Mouse (Mus musculus) lung, postnatal 0 days (tissue): ENCODE measurements at regions not wholly inside any gene's neighbourhood (a gene's known extent, or its start where the extent isn't known, plus 50 kb on each side); places are given as distances from the start of the nearest gene placed in this dataset.

ENCODE experiments used
- ATAC-seq: fragments of 200-750 bp; cut with Nextera tagmentation; 2 replicates; pipeline ENCODE4 v1.8.0; 2017; ENCODE audit warnings: moderate library complexity
- DNase-seq: peaks from one replicate; pipeline ENCODE4 v3.0.0-alpha.2; 2016; ENCODE audit warnings: low spot score
- H3K27ac ChIP-seq: fragments of 300-500 bp; sonication (generic); 2 replicates; pipeline ENCODE4 v1.5.1; 2014; ENCODE audit warnings: antibody characterized with exemption, mild to moderate bottlenecking, low read length, mixed read lengths
- H3K27me3 ChIP-seq: fragments of 300-500 bp; sonication (generic); replicated peaks from 2 replicates; pipeline ENCODE4 v1.6.1; 2014; ENCODE audit warnings: low read length, mixed read lengths; ENCODE audit not compliant: insufficient read depth
- H3K36me3 ChIP-seq: fragments of 300-500 bp; sonication (generic); 2 replicates; pipeline ENCODE4 v1.6.1; 2014; ENCODE audit warnings: low read length, mixed read lengths; ENCODE audit not compliant: insufficient read depth
- H3K4me1 ChIP-seq: fragments of 300-500 bp; sonication (generic); 2 replicates; pipeline ENCODE4 v1.6.1; 2014; ENCODE audit warnings: antibody characterized with exemption, low read depth, low read length, mixed read lengths; ENCODE audit not compliant: insufficient read depth
- H3K4me2 ChIP-seq: fragments of 300-500 bp; sonication (generic); replicated peaks from 2 replicates; pipeline ENCODE4 v1.6.1; 2014; ENCODE audit warnings: low read depth, mild to moderate bottlenecking, low read length, moderate library complexity, mixed read lengths
- H3K4me3 ChIP-seq: fragments of 300-500 bp; sonication (generic); 2 replicates; pipeline ENCODE4 v1.5.1; 2014; ENCODE audit warnings: low read depth, low read length
- H3K9ac ChIP-seq: fragments of 300-500 bp; sonication (generic); replicated peaks from 2 replicates; pipeline ENCODE4 v1.6.1; 2014; ENCODE audit warnings: low read depth, mild to moderate bottlenecking
- H3K9me3 ChIP-seq: fragments of 300-500 bp; sonication (generic); 2 replicates; pipeline ENCODE4 v1.6.1; 2016; ENCODE audit warnings: low read length, mixed read lengths
- CTCF ChIP-seq: IDR thresholded peaks from 2 replicates; pipeline ENCODE4 v1.5.1; 2016; ENCODE audit warnings: antibody characterized with exemption, mild to moderate bottlenecking
- EP300 ChIP-seq: IDR thresholded peaks from 2 replicates; pipeline ENCODE4 v1.6.1; 2016; ENCODE audit warnings: antibody characterized with exemption, mild to moderate bottlenecking, control low read depth
- WGBS: fragments of 180-500 bp; shearing (Covaris S2); extraction: QIAGEN DNeasy Blood & Tissue Kit; methylation state at CpG from one replicate; pipeline ENCODE4 v1.1.7; 2014; 5-methylcytosine and 5-hydroxymethylcytosine counted together

GRCm38 (mm10) chr16:47843169-47843568 lies 440.4 kb upstream of the Dppa4 start:
- H3K4me2 ChIP-seq, result no peak overlapping the region

GRCm38 (mm10) chr16:47851631-47852030 lies 431.9 kb upstream of the Dppa4 start:
- no peak overlapping the region for H3K4me2 ChIP-seq
- no peak overlapping the region for H3K4me3 ChIP-seq
- no peaks in the 10 kb centered on the region for H3K36me3 ChIP-seq
- H3K9ac ChIP-seq, result no peak overlapping the region
- ATAC-seq (no peak), DNase-seq (no peak)
- TF ChIP-seq CTCF (no peak), EP300 (no peak)
- no peak overlapping the region for H3K27ac ChIP-seq
- H3K4me1 ChIP-seq, result no peaks in the 10 kb centered on the region
- H3K27me3 ChIP-seq, result no peaks in the 10 kb centered on the region
- 54% methylated on average over 1 of the region's 1 CpGs for WGBS
- no peaks in the 10 kb centered on the region for H3K9me3 ChIP-seq

More at GRCm38 (mm10) chr16:47843169-47843568, 440.4 kb upstream of the Dppa4 start:
- TF ChIP-seq EP300 (no peak), CTCF (no peak)
- ATAC-seq (no peak), DNase-seq (no peak)
- no peaks in the 10 kb centered on the region for H3K27me3 ChIP-seq
- H3K27ac ChIP-seq, result no peak overlapping the region
- no peak overlapping the region for H3K4me3 ChIP-seq
- 69% methylated on average over 3 of the region's 3 CpGs for WGBS
- no peaks in the 10 kb centered on the region for H3K36me3 ChIP-seq
- H3K9me3 ChIP-seq, result no peaks in the 10 kb centered on the region
- H3K9ac ChIP-seq, result no peak overlapping the region
- no peaks in the 10 kb centered on the region for H3K4me1 ChIP-seq

GRCm38 (mm10) chr16:47859840-47860239 lies 423.7 kb upstream of the Dppa4 start:
- Histone ChIP-seq H3K4me2 (no peak overlapping the region), H3K4me1 (no peaks in the 10 kb centered on the region), H3K27me3 (no peaks in the 10 kb centered on the region), H3K4me3 (no peak overlapping the region), H3K9me3 (no peaks in the 10 kb centered on the region), H3K9ac (no peak overlapping the region), H3K27ac (no peak overlapping the region), H3K36me3 (no peaks in the 10 kb centered on the region)
- TF ChIP-seq CTCF (no peak), EP300 (no peak)
- WGBS, result 78% methylated on average over 3 of the region's 3 CpGs
- DNase-seq (no peak), ATAC-seq (no peak)

- Histone ChIP-seq H3K9ac (no peak overlapping the region), H3K4me3 (no peak overlapping the region), H3K4me1 (no peaks in the 10 kb centered on the region), H3K4me2 (no peak overlapping the region), H3K27me3 (no peaks in the 10 kb centered on the region), H3K27ac (no peak overlapping the region), H3K9me3 (no peaks in the 10 kb centered on the region), H3K36me3 (no peaks in the 10 kb centered on the region)
- ATAC-seq, result no peak
- TF ChIP-seq EP300 (no peak), CTCF (no peak)
- 37% methylated on average over 1 of the region's 1 CpGs for WGBS
- DNase-seq, result no peak
Measured at GRCm38 (mm10) chr16:47875258-47875657, 408.3 kb upstream of the Dppa4 start.

GRCm38 (mm10) chr16:47883476-47883875 lies 400.1 kb upstream of the Dppa4 start:
- no peak for TF ChIP-seq EP300
- TF ChIP-seq CTCF, result peak; percentile 38
- ATAC-seq (no peak), DNase-seq (no peak)
- Histone ChIP-seq H3K4me3 (no peak overlapping the region), H3K27ac (no peak overlapping the region), H3K27me3 (no peaks in the 10 kb centered on the region), H3K36me3 (no peaks in the 10 kb centered on the region), H3K4me2 (no peak overlapping the region), H3K4me1 (no peaks in the 10 kb centered on the region), H3K9ac (no peak overlapping the region), H3K9me3 (no peaks in the 10 kb centered on the region)
- WGBS, result 93% methylated on average over 1 of the region's 1 CpGs

- 80% methylated on average over 4 of the region's 4 CpGs for WGBS
- no peak for TF ChIP-seq CTCF
- TF ChIP-seq EP300, result no peak
- no peak for ATAC-seq
- no peaks in the 10 kb centered on the region for H3K27me3 ChIP-seq
- H3K4me2 ChIP-seq, result no peak overlapping the region
- H3K9me3 ChIP-seq, result no peaks in the 10 kb centered on the region
- H3K27ac ChIP-seq, result no peak overlapping the region
- H3K36me3 ChIP-seq, result no peaks in the 10 kb centered on the region
- no peak overlapping the region for H3K9ac ChIP-seq
- H3K4me1 ChIP-seq, result no peaks in the 10 kb centered on the region
- no peak overlapping the region for H3K4me3 ChIP-seq
- DNase-seq, result no peak
Measured at GRCm38 (mm10) chr16:47887019-47887418, 396.5 kb upstream of the Dppa4 start.

GRCm38 (mm10) chr16:47900785-47901184 lies 382.7 kb upstream of the Dppa4 start:
- H3K27ac ChIP-seq, result no peak overlapping the region
- DNase-seq, result no peak
- no peak overlapping the region for H3K9ac ChIP-seq
- ATAC-seq, result no peak
- no peaks in the 10 kb centered on the region for H3K36me3 ChIP-seq
- H3K4me3 ChIP-seq, result no peak overlapping the region
- H3K9me3 ChIP-seq, result no peaks in the 10 kb centered on the region
- H3K4me1 ChIP-seq, result no peaks in the 10 kb centered on the region
- H3K4me2 ChIP-seq, result no peak overlapping the region
- no peaks in the 10 kb centered on the region for H3K27me3 ChIP-seq
- TF ChIP-seq EP300 (no peak), CTCF (no peak)
- 51% methylated on average over 3 of the region's 3 CpGs for WGBS
